Mouse (Mus musculus) myocyte (in vitro differentiated cells): Measurements from ENCODE around the gene Kif1b.

Experiments
- E2F4 ChIP-seq: IDR thresholded peaks from one replicate; pipeline ENCODE4 v1.6.1; 2011; ENCODE audit warnings: mild to moderate bottlenecking, control low read depth, moderate library complexity; ENCODE audit not compliant: insufficient read depth
- POLR2A ChIP-seq: IDR thresholded peaks from one replicate; pipeline ENCODE4 v1.6.1; 2011; ENCODE audit warnings: low read depth, mild to moderate bottlenecking, control low read depth, moderate library complexity; ENCODE audit not compliant: insufficient read length

DNA sequence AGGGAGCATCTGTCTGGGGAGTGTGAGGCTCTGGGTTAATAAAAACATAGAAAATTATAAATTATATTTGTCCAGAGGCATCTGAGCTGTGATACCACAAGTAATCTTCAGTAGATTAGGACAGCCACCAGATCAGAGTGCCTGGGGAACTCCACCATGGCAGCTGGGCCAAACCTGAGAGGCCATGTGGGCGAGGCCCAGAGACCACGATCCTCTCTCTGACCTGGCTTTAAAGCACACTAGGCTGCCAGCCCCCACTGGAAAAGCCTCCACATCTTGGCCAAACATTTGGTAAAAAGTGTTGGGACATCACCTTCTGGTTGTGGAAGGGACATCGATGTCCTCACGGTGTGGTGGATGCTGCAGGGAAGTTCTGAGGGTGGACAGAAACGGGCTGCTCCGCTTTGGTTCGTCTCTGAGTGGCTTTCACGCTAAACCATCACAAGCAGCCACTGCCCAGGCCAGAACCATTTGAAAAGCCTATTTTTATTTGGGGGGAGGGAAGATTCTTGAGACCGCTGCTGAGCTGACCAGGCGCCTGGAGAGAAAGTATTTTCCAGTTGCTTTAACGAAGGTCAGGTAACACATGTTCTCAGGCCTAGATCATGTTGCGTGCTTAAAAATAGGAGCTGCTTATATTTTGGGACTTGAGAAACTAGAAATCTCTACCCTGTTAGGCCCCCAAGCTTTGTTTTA, 6.2 kb upstream of the Kif1b start:
- TF ChIP-seq E2F4 = no peak
- no peak for TF ChIP-seq POLR2A
